Mouse (Mus musculus) erythroid progenitor cell, adult 5-6 weeks (primary cell): ENCODE measurements around the gene Mrps35. TPM values are rescaled to one million over a fixed set of nuclear protein-coding genes. Genes with fewer than 3 reads are reported as not detected.

ENCODE experiments used
- ATAC-seq: replicated peaks from 2 replicates; pipeline ENCODE4 v1.8.0; 2016; ENCODE audit warnings: moderate number of reproducible peaks, mild to moderate bottlenecking, moderate TSS enrichment, inconsistent platforms; ENCODE audit not compliant: poor library complexity, low FRiP score, severe bottlenecking
- total RNA-seq, 2 experiments: library from RNA; stranded (forward) in 1 of 2; stranded (reverse) in 1 of 2; fragments of 150-400 nt in 1 of 2; fragments of 186-747, 209-891 nt in 1 of 2; gene quantifications; 2 replicates each; pipeline versions ENCODE4 v1.2.3 to v1.2.4; 2015 to 2017; ENCODE audit warnings: low replicate concordance in 2 of 2

Gene Mrps35
- total RNA-seq, 2 experiments from 2014 or later = 28.9 to 50.0 TPM

DNA sequence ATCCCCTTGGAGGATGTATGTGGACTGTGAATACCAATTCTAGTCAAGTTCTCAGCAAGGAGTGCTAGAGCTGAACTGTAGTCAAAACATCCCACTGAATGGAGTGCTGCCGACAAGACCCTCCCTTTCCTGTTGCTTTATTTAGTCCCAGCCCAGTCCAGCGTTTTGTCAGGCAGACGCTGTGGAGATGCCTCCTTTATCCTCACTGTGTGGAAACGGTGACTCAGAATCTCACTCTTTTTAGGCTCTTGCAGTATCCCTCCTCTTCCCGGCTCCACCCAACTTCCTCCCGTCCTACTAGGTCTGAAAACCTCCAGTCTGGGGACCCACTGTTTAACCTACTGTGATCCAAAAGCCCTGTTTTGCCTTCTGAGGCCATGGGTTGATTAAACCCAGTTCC lies 78.8 kb downstream of the Mrps35 start:
- no peak for ATAC-seq

Other genes with a start within 250 kb of the Mrps35 start
- 0.84 and 1.4 TPM in 2 replicates for gene Arntl2, start 246.7 kb upstream of the Mrps35 start, total RNA-seq (2015; ENCODE audit: low replicate concordance)
- not detected in 2 replicates for gene Arntl2, start 246.7 kb upstream of the Mrps35 start, total RNA-seq (2017; ENCODE audit: low replicate concordance)
- gene Smco2, start 192.7 kb upstream of the Mrps35 start, total RNA-seq (2015; ENCODE audit: low replicate concordance) = not detected in 2 replicates
- not detected in 2 replicates for gene Smco2, start 192.7 kb upstream of the Mrps35 start, total RNA-seq (2017; ENCODE audit: low replicate concordance)
- 0.42 and 6.1 TPM in 2 replicates for gene Ppfibp1, start 154.3 kb upstream of the Mrps35 start, total RNA-seq (2015; ENCODE audit: low replicate concordance)
- gene Ppfibp1, start 154.3 kb upstream of the Mrps35 start, total RNA-seq (2017; ENCODE audit: low replicate concordance) = 0.64 and 1.5 TPM in 2 replicates
- gene 1700034J05Rik, start 88.3 kb upstream of the Mrps35 start, total RNA-seq (2015; ENCODE audit: low replicate concordance) = not detected in 2 replicates
- not detected in 2 replicates for gene 1700034J05Rik, start 88.3 kb upstream of the Mrps35 start, total RNA-seq (2017; ENCODE audit: low replicate concordance)
- gene Rep15, start 10.2 kb upstream of the Mrps35 start, total RNA-seq (2015; ENCODE audit: low replicate concordance) = not detected in 2 replicates
- gene Rep15, start 10.2 kb upstream of the Mrps35 start, total RNA-seq (2017; ENCODE audit: low replicate concordance) = not detected in 2 replicates
- not detected in 2 replicates for gene Mansc4, start 44.3 kb downstream of the Mrps35 start, total RNA-seq (2015; ENCODE audit: low replicate concordance)
- gene Mansc4, start 44.3 kb downstream of the Mrps35 start, total RNA-seq (2017; ENCODE audit: low replicate concordance) = not detected in 2 replicates
- 1.8 and 2.1 TPM in 2 replicates for gene Klhl42, start 48.6 kb downstream of the Mrps35 start, total RNA-seq (2015; ENCODE audit: low replicate concordance)
- gene Klhl42, start 48.6 kb downstream of the Mrps35 start, total RNA-seq (2017; ENCODE audit: low replicate concordance) = 0.30 and 0.64 TPM in 2 replicates
- gene Pthlh, start 221.4 kb downstream of the Mrps35 start, total RNA-seq (2015; ENCODE audit: low replicate concordance) = not detected in 2 replicates
- gene Pthlh, start 221.4 kb downstream of the Mrps35 start, total RNA-seq (2017; ENCODE audit: low replicate concordance) = not detected in 2 replicates